Mouse (Mus musculus): ENCODE results near the gene Tnrc6c.

DNA sequence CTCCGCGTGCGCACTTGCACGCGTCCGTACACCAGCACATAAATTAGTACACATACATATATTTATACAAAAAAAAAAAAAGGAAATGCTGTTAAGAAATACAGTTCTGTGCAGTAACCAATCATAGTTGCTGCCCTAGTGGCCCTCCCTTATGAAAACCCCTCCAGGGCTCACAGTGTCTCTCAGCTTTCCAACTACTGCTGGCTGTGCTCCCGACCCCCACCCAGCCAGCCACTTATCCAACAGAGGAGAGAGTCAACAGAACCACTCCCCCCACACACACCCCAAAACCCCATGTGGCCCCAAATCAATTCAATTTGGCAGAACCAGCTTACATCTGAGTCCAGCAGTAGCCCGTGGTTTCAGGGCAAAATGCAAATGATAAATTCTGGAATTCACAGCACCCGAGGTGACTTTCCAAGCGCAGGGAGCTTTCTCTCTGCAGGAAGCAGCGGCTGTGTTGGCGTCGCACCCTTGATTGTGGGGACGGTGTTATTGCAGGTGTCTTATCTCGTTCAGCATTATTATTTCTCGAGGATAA, 36.7 kb upstream of the Tnrc6c start:
- TF ChIP-seq CTCF (IDR thresholded peaks at IDR 0.05; ENCODE audit: low read depth, low read length) (no peak), POLR2A (IDR thresholded peaks at IDR 0.05; ENCODE audit: extremely low read depth, insufficient read depth, low read length) (no peak)
